Mouse (Mus musculus) neutrophil, adult 5-6 weeks (primary cell): ENCODE measurements around the gene Rnf39. TPM values are rescaled to one million over a fixed set of nuclear protein-coding genes. Genes with fewer than 3 reads are reported as not detected.

ENCODE experiments used
- ATAC-seq: fragments of 151-379, 151-347 bp; 2 replicates; pipeline ENCODE4 v1.8.0; 2017; ENCODE audit warnings: mild to moderate bottlenecking, moderate TSS enrichment; ENCODE audit not compliant: insufficient number of reproducible peaks, poor library complexity, low FRiP score, severe bottlenecking; ENCODE audit errors: extremely low read depth
- total RNA-seq: library from RNA; stranded (forward); fragments of 200-1000 nt; gene quantifications from 2 replicates; pipeline ENCODE4 v1.2.3, GENCODE M21; 2017

The Rnf39 gene
- total RNA-seq, 1 experiment from 2014 or later, result 1.2 TPM

- no peak for ATAC-seq
These were observed 12.5 kb upstream of the Rnf39 start for GRCm38 (mm10) chr17:36930233-36930632.

- no peak for ATAC-seq
These were observed 11.6 kb upstream of the Rnf39 start for GRCm38 (mm10) chr17:36931130-36931529.

- ATAC-seq, result no peak
These were observed 10.9 kb upstream of the Rnf39 start for GRCm38 (mm10) chr17:36931806-36932205.

GRCm38 (mm10) chr17:36938056-36938455 lies 4.7 kb upstream of the Rnf39 start:
- no peak for ATAC-seq

GRCm38 (mm10) chr17:36942391-36942790 lies 327 bp upstream of the Rnf39 start:
- ATAC-seq, result peak; percentile 31; the same call in 1 of the 2 replicates

GRCm38 (mm10) chr17:36943691-36944090 lies 973 bp downstream of the Rnf39 start:
- ATAC-seq, result no peak

- ATAC-seq, result no peak
These were observed 1.5 kb downstream of the Rnf39 start for GRCm38 (mm10) chr17:36944121-36944775.

- ATAC-seq, result no peak
These were observed 4.5 kb downstream of the Rnf39 start for GRCm38 (mm10) chr17:36947051-36947819.

- no peak for ATAC-seq
These were observed 5.6 kb downstream of the Rnf39 start for GRCm38 (mm10) chr17:36948286-36948685.

- ATAC-seq, result no peak
These were observed 6.5 kb downstream of the Rnf39 start for GRCm38 (mm10) chr17:36949265-36949664.

- ATAC-seq, result peak; percentile 94
These were observed 8.5 kb downstream of the Rnf39 start, which contains the start of gene Ppp1r11 for GRCm38 (mm10) chr17:36950981-36951947. Ppp1r11 (minus strand) TSS chr17:36951741.

GRCm38 (mm10) chr17:36952631-36953030 lies 9.9 kb downstream of the Rnf39 start:
- ATAC-seq, result no peak

GRCm38 (mm10) chr17:36953062-36953461 lies 10.3 kb downstream of the Rnf39 start:
- no peak for ATAC-seq

- peak; percentile 93 for ATAC-seq
These were observed 15.5 kb downstream of the Rnf39 start, which contains the start of the genes Znrd1 and Znrd1as for GRCm38 (mm10) chr17:36957999-36958743. Znrd1 (minus strand) TSS chr17:36958559. Znrd1as (plus strand) TSS chr17:36958592.

- no peak for ATAC-seq
These were observed 16.2 kb downstream of the Rnf39 start for GRCm38 (mm10) chr17:36958884-36959283.

- ATAC-seq, result no peak
These were observed 18.4 kb downstream of the Rnf39 start for GRCm38 (mm10) chr17:36961125-36961524.

GRCm38 (mm10) chr17:36966875-36967274 lies 24.2 kb downstream of the Rnf39 start:
- no peak for ATAC-seq

- no peak for ATAC-seq
These were observed 27.7 kb downstream of the Rnf39 start for GRCm38 (mm10) chr17:36970316-36970890.
